Mouse (Mus musculus) neural tube, embryonic 14.5 days (tissue): ENCODE measurements around the gene Mtcl1. TPM values are rescaled to one million over a fixed set of nuclear protein-coding genes. Genes with fewer than 3 reads are reported as not detected.

Experiments used
- ATAC-seq: fragments of 200-750 bp; cut with Nextera tagmentation; 2 replicates; pipeline ENCODE4 v1.8.0; 2017; ENCODE audit warnings: low read depth, mild to moderate bottlenecking, moderate TSS enrichment, moderate library complexity
- H3K27ac ChIP-seq: fragments of 300-500 bp; sonication (generic); 2 replicates; pipeline ENCODE4 v1.5.1; 2014; ENCODE audit warnings: low read depth, mild to moderate bottlenecking, control low read depth, low read length, moderate library complexity, mixed read lengths
- H3K27me3 ChIP-seq: fragments of 300-500 bp; sonication (generic); 2 replicates; pipeline ENCODE4 v1.6.1; 2014; ENCODE audit warnings: low read length; ENCODE audit not compliant: control insufficient read depth, insufficient read depth
- H3K36me3 ChIP-seq: fragments of 300-500 bp; sonication (generic); 2 replicates; pipeline ENCODE4 v1.6.1; 2014; ENCODE audit warnings: low read length, mixed read lengths; ENCODE audit not compliant: control insufficient read depth, insufficient read depth
- H3K4me1 ChIP-seq: fragments of 300-500 bp; sonication (generic); 2 replicates; pipeline ENCODE4 v1.6.1; 2014; ENCODE audit warnings: low read length; ENCODE audit not compliant: control insufficient read depth, insufficient read depth
- H3K4me2 ChIP-seq: fragments of 300-500 bp; sonication (generic); 2 replicates; pipeline ENCODE4 v1.6.1; 2014; ENCODE audit warnings: mild to moderate bottlenecking, low read depth, low read length, control low read depth
- H3K4me3 ChIP-seq: fragments of 300-500 bp; sonication (generic); 2 replicates; pipeline ENCODE4 v1.5.1; 2014; ENCODE audit warnings: low read depth, low read length, control low read depth, mixed read lengths
- H3K9ac ChIP-seq: fragments of 300-500 bp; sonication (generic); replicated peaks from 2 replicates; pipeline ENCODE4 v1.6.1; 2014; ENCODE audit warnings: low read depth, mild to moderate bottlenecking, control low read depth, low read length, mixed read lengths
- H3K9me3 ChIP-seq: fragments of 300-500 bp; sonication (generic); 2 replicates; pipeline ENCODE4 v1.6.1; 2016; ENCODE audit warnings: low read length; ENCODE audit not compliant: control insufficient read depth
- WGBS: fragments of 180-500 bp; shearing (Covaris S2); extraction: QIAGEN DNeasy Blood & Tissue Kit; methylation state at CpG from one replicate; pipeline ENCODE4 v1.1.7; 2014; 5-methylcytosine and 5-hydroxymethylcytosine counted together
- polyA plus RNA-seq: library from polyadenylated mRNA; unstranded; fragments of >200 nt; fragmentation: Nextera tagmentation; extraction: Ambion mirVana; gene quantifications from 2 replicates; pipeline ENCODE4 v1.2.1, GENCODE M21; 2014

Gene Mtcl1
- polyA plus RNA-seq, 1 experiment from 2014 or later = 33.4 TPM

DNA sequence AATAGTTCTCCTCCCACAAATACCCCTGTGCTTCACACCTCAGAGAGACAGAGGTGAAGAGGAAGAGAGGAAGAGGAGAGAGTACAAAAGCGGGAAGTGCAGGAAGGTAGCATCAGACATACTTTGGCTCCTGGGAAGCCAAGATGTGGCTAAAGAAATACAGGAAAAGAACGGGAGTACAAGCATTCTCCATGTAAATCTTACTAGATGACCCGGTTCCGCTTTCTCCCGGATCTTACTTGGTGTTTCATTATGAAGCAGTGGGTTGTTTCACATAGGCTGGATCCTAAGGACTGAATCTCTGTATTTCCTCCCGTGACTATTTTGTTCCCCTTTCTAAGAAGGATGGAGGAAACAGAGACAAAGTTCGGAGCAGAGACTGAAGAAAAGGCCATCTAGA lies 43.9 kb downstream of the Mtcl1 start:
- peaks cover 23% of the 10 kb centered on the region for H3K4me1 ChIP-seq
- ATAC-seq = no peak

GRCm38 (mm10) chr17:66404883-66405590 lies 44.5 kb downstream of the Mtcl1 start:
- Histone ChIP-seq H3K36me3 (no peaks in the 10 kb centered on the region), H3K27me3 (no peaks in the 10 kb centered on the region), H3K4me3 (no peak overlapping the region), H3K4me2 (no peak overlapping the region), H3K9me3 (no peaks in the 10 kb centered on the region), H3K9ac (no peak overlapping the region), H3K4me1 (peaks cover 23% of the 10 kb centered on the region), H3K27ac (no peak overlapping the region; the same call in 1 of the 2 replicates)
- 22% methylated on average over 10 of the region's 10 CpGs for WGBS
- ATAC-seq = peak; percentile 29; the same call in 1 of the 2 replicates

More for the DNA sequence above, 43.9 kb downstream of the Mtcl1 start:
- 35% methylated on average over 7 of the region's 7 CpGs for WGBS
- Histone ChIP-seq H3K27me3 (no peaks in the 10 kb centered on the region), H3K9me3 (no peaks in the 10 kb centered on the region), H3K9ac (no peak overlapping the region), H3K36me3 (no peaks in the 10 kb centered on the region), H3K27ac (no peak overlapping the region; the same call in 1 of the 2 replicates), H3K4me3 (no peak overlapping the region), H3K4me2 (no peak overlapping the region)

- Histone ChIP-seq H3K27ac (no peak overlapping the region), H3K27me3 (no peaks in the 10 kb centered on the region), H3K36me3 (no peaks in the 10 kb centered on the region), H3K4me3 (no peak overlapping the region), H3K9ac (no peak overlapping the region), H3K4me1 (peaks cover 21% of the 10 kb centered on the region), H3K9me3 (no peaks in the 10 kb centered on the region), H3K4me2 (no peak overlapping the region)
- ATAC-seq = no peak
- 8% methylated on average over 6 of the region's 6 CpGs for WGBS
Measured at GRCm38 (mm10) chr17:66402791-66403470, 46.6 kb downstream of the Mtcl1 start.

DNA sequence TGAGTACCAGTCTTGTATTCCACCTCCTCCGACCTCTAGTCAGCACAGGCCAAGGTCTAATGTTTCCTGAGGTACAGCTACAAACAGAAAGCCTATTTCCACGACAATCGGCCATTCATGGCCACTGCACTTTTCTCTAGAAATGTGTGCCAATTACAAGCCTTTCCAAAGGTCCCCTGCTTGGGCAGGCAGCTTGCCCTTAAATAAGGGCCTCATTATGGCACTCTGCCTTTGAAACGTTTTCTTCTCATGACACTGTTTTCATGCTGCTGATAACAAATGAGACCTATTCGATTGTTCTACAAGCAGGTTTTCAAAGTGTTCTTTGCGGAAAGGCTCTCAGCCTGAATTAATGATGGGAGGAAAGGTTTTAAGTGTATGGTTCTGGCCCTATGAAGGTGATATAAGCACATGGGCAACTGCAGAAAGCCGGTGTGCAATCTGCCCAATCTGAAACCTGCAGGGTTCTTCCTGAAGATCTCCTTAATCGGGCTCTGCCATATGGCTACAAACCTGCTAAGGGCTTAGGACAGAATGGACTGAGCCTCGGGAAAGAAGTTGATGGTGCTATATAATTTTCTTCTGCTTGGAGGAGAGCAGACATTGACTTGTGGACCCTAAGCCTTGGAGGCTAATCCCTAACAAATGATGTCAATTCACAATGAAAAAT lies 47.8 kb downstream of the Mtcl1 start:
- peaks cover 18% of the 10 kb centered on the region for H3K4me1 ChIP-seq
- 0 out of 2 replicates have a peak overlapping the region, but pooled peaks have one; percentile 4 for H3K27ac ChIP-seq
- H3K36me3 ChIP-seq = no peaks in the 10 kb centered on the region
- H3K9ac ChIP-seq = no peak overlapping the region
- WGBS = 17% methylated on average over 9 of the region's 9 CpGs
- no peaks in the 10 kb centered on the region for H3K9me3 ChIP-seq
- no peaks in the 10 kb centered on the region for H3K27me3 ChIP-seq
- no peak overlapping the region for H3K4me3 ChIP-seq
- no peak overlapping the region for H3K4me2 ChIP-seq
- ATAC-seq = no peak

DNA sequence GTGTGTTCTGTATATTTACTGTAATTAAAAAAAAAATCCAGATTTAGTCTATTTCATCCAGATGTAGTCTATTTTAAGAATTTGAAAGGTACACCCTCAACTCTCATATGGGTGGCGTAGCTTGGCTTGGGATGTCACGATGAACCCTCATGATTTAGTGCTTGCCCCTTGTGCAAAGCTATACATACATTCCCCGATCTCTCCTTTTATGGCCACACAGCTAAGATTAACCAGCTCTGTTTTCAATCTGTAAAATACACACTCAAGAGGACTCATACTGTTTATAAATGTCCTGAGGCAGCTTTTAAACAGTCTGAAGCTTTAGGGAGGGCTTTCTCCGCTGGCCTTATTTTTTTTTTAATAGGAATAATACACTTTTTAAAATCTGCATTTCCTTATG lies 49.8 kb downstream of the Mtcl1 start:
- Histone ChIP-seq H3K27me3 (no peaks in the 10 kb centered on the region), H3K4me1 (peaks cover 14% of the 10 kb centered on the region), H3K9ac (no peak overlapping the region), H3K9me3 (no peaks in the 10 kb centered on the region), H3K4me3 (no peak overlapping the region), H3K4me2 (no peak overlapping the region), H3K27ac (no peak overlapping the region), H3K36me3 (no peaks in the 10 kb centered on the region)
- ATAC-seq = no peak
- 81% methylated on average over 4 of the region's 4 CpGs for WGBS

GRCm38 (mm10) chr17:66394571-66394970 lies 55.0 kb downstream of the Mtcl1 start:
- H3K27me3 ChIP-seq = no peaks in the 10 kb centered on the region
- no peak for ATAC-seq
- no peak overlapping the region for H3K9ac ChIP-seq
- 51% methylated on average over 9 of the region's 9 CpGs for WGBS
- no peaks in the 10 kb centered on the region for H3K9me3 ChIP-seq
- H3K27ac ChIP-seq = no peak overlapping the region
- no peak overlapping the region for H3K4me2 ChIP-seq
- no peaks in the 10 kb centered on the region for H3K36me3 ChIP-seq
- no peak overlapping the region for H3K4me3 ChIP-seq
- no peaks in the 10 kb centered on the region for H3K4me1 ChIP-seq

DNA sequence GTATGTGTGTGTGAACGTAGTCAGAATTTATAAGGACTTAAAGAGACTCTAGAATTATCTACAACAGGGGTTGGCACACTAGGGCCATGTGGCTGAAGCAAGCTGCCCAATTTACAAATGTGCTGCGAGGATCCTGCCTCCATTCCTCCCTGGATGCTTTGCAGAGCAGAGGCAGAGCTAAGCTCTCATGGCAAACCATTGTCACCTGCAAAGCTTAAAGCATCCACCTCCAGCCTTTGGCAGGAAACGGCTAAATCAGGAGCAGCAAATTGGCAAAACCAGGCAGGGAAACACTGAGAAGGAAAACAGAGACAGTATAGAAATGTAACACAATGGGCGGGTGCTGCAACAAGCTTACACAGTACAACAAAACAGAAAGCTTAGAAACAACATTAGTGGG lies 61.2 kb downstream of the Mtcl1 start:
- ATAC-seq = no peak
- no peak overlapping the region for H3K27ac ChIP-seq

GRCm38 (mm10) chr17:66381338-66381737 lies 68.2 kb downstream of the Mtcl1 start:
- Histone ChIP-seq H3K4me1 (no peaks in the 10 kb centered on the region), H3K36me3 (peaks cover 9% of the 10 kb centered on the region; the same call in 1 of the 2 replicates), H3K9me3 (no peaks in the 10 kb centered on the region), H3K27ac (no peak overlapping the region), H3K9ac (no peak overlapping the region), H3K4me3 (no peak overlapping the region), H3K27me3 (no peaks in the 10 kb centered on the region), H3K4me2 (no peak overlapping the region)
- no peak for ATAC-seq
- 83% methylated on average over 6 of the region's 6 CpGs for WGBS

More for the DNA sequence above, 61.2 kb downstream of the Mtcl1 start:
- 0 out of 2 replicates have a peak, but pooled peaks cover 5% of the 10 kb centered on the region for H3K36me3 ChIP-seq
- H3K27me3 ChIP-seq = no peaks in the 10 kb centered on the region
- H3K9me3 ChIP-seq = no peaks in the 10 kb centered on the region
- no peak overlapping the region for H3K4me3 ChIP-seq
- 82% methylated on average over 4 of the region's 4 CpGs for WGBS
- H3K9ac ChIP-seq = 0 out of 2 replicates have a peak overlapping the region, but pooled peaks have one; percentile 11
- H3K4me2 ChIP-seq = no peak overlapping the region
- no peaks in the 10 kb centered on the region for H3K4me1 ChIP-seq
